Mouse (Mus musculus): ENCODE measurements at regions not wholly inside any gene's neighbourhood (a gene's known extent, or its start where the extent isn't known, plus 50 kb on each side); places are given as distances from the start of the nearest gene placed in this dataset.

GRCm38 (mm10) chr3:148167556-148167955 lies 822.8 kb downstream of the Adgrl2 start:
- Histone ChIP-seq H3K4me2 (no peak overlapping the region), H3K36me3 (no peaks in the 10 kb centered on the region), H3K9me3 (replicated peaks) (no peaks in the 10 kb centered on the region), H3K27ac (no peak overlapping the region), H3K4me1 (no peaks in the 10 kb centered on the region), H3K9ac (no peak overlapping the region), H3K27me3 (no peaks in the 10 kb centered on the region), H3K4me3 (replicated peaks) (no peak overlapping the region)
- no peak for ATAC-seq (replicated peaks; ENCODE audit: low FRiP score)
- 95% methylated on average over 1 of the region's 1 CpGs for WGBS

DNA sequence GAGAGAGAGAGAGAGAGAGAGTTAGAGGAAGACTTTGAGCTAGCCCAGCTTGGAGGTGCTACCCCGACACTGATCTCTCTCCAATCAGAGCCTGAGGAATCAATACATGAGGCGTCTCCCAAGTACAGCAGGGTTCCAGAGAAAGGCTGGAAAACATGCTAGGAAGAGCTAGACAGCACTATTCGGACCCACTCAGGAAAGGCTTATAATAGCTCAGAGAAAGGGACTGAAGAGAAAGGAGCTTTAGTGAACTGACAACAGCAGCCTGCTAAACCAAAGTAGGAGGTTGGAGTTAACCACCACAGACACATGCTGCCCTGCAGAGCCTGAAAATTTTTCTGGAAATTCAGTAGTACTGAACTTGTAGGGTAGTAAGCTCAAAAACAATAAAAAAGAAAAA lies 831.3 kb downstream of the Adgrl2 start:
- H3K4me3 ChIP-seq (replicated peaks): no peak overlapping the region
- H3K9ac ChIP-seq: no peak overlapping the region
- no peaks in the 10 kb centered on the region for H3K9me3 ChIP-seq (replicated peaks)
- H3K27ac ChIP-seq: no peak overlapping the region
- no peaks in the 10 kb centered on the region for H3K27me3 ChIP-seq
- no peak for ATAC-seq (replicated peaks; ENCODE audit: low FRiP score)
- H3K4me1 ChIP-seq: no peaks in the 10 kb centered on the region
- H3K36me3 ChIP-seq: no peaks in the 10 kb centered on the region
- no peak overlapping the region for H3K4me2 ChIP-seq
- 76% methylated on average over 3 of the region's 3 CpGs for WGBS

DNA sequence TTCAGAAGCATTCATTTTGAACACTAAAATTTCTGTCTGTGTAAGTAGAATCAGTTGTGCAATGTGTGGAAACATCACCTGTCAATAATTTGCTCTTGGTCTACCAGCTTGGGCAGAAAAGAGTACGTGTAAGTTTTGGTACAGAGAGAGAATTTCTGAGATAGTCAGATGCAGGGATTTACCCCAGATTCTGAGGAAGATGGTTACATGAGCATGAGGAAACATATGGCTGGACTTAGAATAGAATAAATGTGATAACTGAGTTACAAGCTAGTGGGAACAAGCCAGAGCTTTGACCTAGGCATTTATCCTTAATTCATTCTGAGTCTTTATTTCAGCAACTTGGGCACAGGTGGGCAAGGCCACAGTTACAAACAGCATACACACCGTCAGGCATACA lies 831.8 kb downstream of the Adgrl2 start:
- Histone ChIP-seq H3K4me1 (no peaks in the 10 kb centered on the region), H3K9me3 (replicated peaks) (no peaks in the 10 kb centered on the region), H3K27me3 (no peaks in the 10 kb centered on the region), H3K27ac (no peak overlapping the region), H3K9ac (no peak overlapping the region), H3K4me2 (no peak overlapping the region), H3K36me3 (no peaks in the 10 kb centered on the region), H3K4me3 (replicated peaks) (no peak overlapping the region)
- WGBS: 92% methylated on average over 2 of the region's 2 CpGs
- no peak for ATAC-seq (replicated peaks; ENCODE audit: low FRiP score)

- Histone ChIP-seq H3K36me3 (no peaks in the 10 kb centered on the region), H3K4me2 (no peak overlapping the region), H3K9ac (no peak overlapping the region), H3K4me3 (replicated peaks) (no peak overlapping the region), H3K27ac (no peak overlapping the region), H3K27me3 (no peaks in the 10 kb centered on the region), H3K9me3 (replicated peaks) (no peaks in the 10 kb centered on the region), H3K4me1 (no peaks in the 10 kb centered on the region)
- WGBS: 85% methylated on average over 2 of the region's 2 CpGs
- no peak for ATAC-seq (replicated peaks; ENCODE audit: low FRiP score)
These were observed 846.6 kb downstream of the Adgrl2 start for GRCm38 (mm10) chr3:148143776-148144175.

- Histone ChIP-seq H3K9me3 (replicated peaks) (no peaks in the 10 kb centered on the region), H3K9ac (no peak overlapping the region), H3K4me1 (no peaks in the 10 kb centered on the region), H3K4me3 (replicated peaks) (no peak overlapping the region), H3K27ac (no peak overlapping the region), H3K36me3 (no peaks in the 10 kb centered on the region), H3K4me2 (no peak overlapping the region), H3K27me3 (no peaks in the 10 kb centered on the region)
- WGBS: 64% methylated on average over 3 of the region's 3 CpGs
- no peak for ATAC-seq (replicated peaks; ENCODE audit: low FRiP score)
These were observed 853.5 kb downstream of the Adgrl2 start for GRCm38 (mm10) chr3:148136791-148137251.

DNA sequence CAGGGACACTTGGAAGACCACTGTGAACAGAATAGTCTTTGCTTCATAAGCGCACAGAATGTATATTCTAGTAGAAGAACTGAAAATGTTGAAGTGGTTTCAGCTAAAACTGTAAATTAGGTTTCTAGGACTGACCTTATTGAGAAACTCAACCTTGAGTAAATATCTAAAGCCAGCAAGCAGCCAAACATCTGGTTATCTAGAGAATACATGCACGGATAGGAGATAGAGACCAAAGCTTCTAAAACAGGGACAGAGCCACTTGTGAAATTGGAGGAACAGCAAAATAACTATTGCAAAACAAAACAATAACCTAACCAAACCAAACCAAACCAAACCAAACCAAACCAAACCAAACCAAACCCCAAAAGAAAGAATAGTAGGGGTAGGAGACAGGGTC lies 855.7 kb downstream of the Adgrl2 start:
- Histone ChIP-seq H3K27ac (no peak overlapping the region), H3K9ac (no peak overlapping the region), H3K9me3 (replicated peaks) (no peaks in the 10 kb centered on the region), H3K36me3 (no peaks in the 10 kb centered on the region), H3K4me3 (replicated peaks) (no peak overlapping the region), H3K27me3 (no peaks in the 10 kb centered on the region), H3K4me1 (no peaks in the 10 kb centered on the region), H3K4me2 (no peak overlapping the region)
- WGBS: 83% methylated on average over 2 of the region's 2 CpGs
- ATAC-seq (replicated peaks; ENCODE audit: low FRiP score): no peak

DNA sequence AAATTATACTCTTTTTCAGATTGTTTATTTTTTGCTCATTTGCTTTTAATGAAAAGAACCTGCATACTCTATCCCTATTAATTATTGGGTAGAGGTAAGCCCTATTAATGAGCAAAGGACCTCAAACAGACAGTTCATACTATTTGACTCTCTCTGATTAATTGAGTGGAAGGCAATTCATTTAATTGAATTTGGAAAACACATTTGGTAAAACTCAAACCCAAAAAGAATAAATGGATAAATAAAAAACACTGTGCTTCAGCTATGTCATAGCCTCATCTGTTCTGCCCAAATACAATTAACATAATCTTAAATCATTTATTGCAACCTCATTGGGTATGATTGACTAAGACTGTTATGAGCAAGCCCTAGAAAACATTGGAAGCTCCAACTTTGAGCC lies 874.8 kb downstream of the Adgrl2 start:
- no peaks in the 10 kb centered on the region for H3K9me3 ChIP-seq (replicated peaks)
- H3K27ac ChIP-seq: no peak overlapping the region
- no peaks in the 10 kb centered on the region for H3K27me3 ChIP-seq
- no peak overlapping the region for H3K9ac ChIP-seq
- no peaks in the 10 kb centered on the region for H3K4me1 ChIP-seq
- H3K36me3 ChIP-seq: no peaks in the 10 kb centered on the region
- H3K4me3 ChIP-seq (replicated peaks): no peak overlapping the region
- ATAC-seq (replicated peaks; ENCODE audit: low FRiP score): no peak
- no peak overlapping the region for H3K4me2 ChIP-seq

- Histone ChIP-seq H3K4me2 (no peak overlapping the region), H3K9ac (no peak overlapping the region), H3K9me3 (replicated peaks) (no peaks in the 10 kb centered on the region), H3K36me3 (no peaks in the 10 kb centered on the region), H3K27ac (no peak overlapping the region), H3K4me1 (no peaks in the 10 kb centered on the region), H3K4me3 (replicated peaks) (no peak overlapping the region), H3K27me3 (no peaks in the 10 kb centered on the region)
- WGBS: 87% methylated on average over 3 of the region's 3 CpGs
- ATAC-seq (replicated peaks; ENCODE audit: low FRiP score): no peak
These were observed 878.2 kb downstream of the Adgrl2 start for GRCm38 (mm10) chr3:148112204-148112603.

- 90% methylated on average over 1 of the region's 1 CpGs for WGBS
- no peaks in the 10 kb centered on the region for H3K4me1 ChIP-seq
These were observed 883.3 kb downstream of the Adgrl2 start for GRCm38 (mm10) chr3:148107031-148107430.

GRCm38 (mm10) chr3:148093930-148094329 lies 896.4 kb downstream of the Adgrl2 start:
- H3K36me3 ChIP-seq: no peaks in the 10 kb centered on the region
- H3K4me1 ChIP-seq: no peaks in the 10 kb centered on the region
- no peaks in the 10 kb centered on the region for H3K9me3 ChIP-seq (replicated peaks)
- ATAC-seq (replicated peaks; ENCODE audit: low FRiP score): no peak
- H3K9ac ChIP-seq: no peak overlapping the region
- H3K4me3 ChIP-seq (replicated peaks): no peak overlapping the region
- 90% methylated on average over 4 of the region's 4 CpGs for WGBS
- no peak overlapping the region for H3K27ac ChIP-seq
- H3K4me2 ChIP-seq: no peak overlapping the region
- no peaks in the 10 kb centered on the region for H3K27me3 ChIP-seq

More at GRCm38 (mm10) chr3:148107031-148107430, 883.3 kb downstream of the Adgrl2 start:
- no peak for ATAC-seq (replicated peaks; ENCODE audit: low FRiP score)
- Histone ChIP-seq H3K27ac (no peak overlapping the region), H3K9me3 (replicated peaks) (no peaks in the 10 kb centered on the region), H3K36me3 (no peaks in the 10 kb centered on the region), H3K9ac (no peak overlapping the region), H3K4me2 (no peak overlapping the region), H3K27me3 (no peaks in the 10 kb centered on the region), H3K4me3 (replicated peaks) (no peak overlapping the region)

GRCm38 (mm10) chr3:148075841-148076240 lies 914.5 kb downstream of the Adgrl2 start:
- Histone ChIP-seq H3K4me1 (no peaks in the 10 kb centered on the region), H3K27me3 (no peaks in the 10 kb centered on the region), H3K9me3 (replicated peaks) (no peaks in the 10 kb centered on the region), H3K27ac (no peak overlapping the region), H3K9ac (no peak overlapping the region), H3K4me2 (no peak overlapping the region), H3K36me3 (no peaks in the 10 kb centered on the region), H3K4me3 (replicated peaks) (no peak overlapping the region)
- ATAC-seq (replicated peaks; ENCODE audit: low FRiP score): no peak
- WGBS: 57% methylated on average over 2 of the region's 2 CpGs

- H3K36me3 ChIP-seq: no peaks in the 10 kb centered on the region
- no peak for ATAC-seq (replicated peaks; ENCODE audit: low FRiP score)
- WGBS: 89% methylated on average over 6 of the region's 6 CpGs
- no peak overlapping the region for H3K27ac ChIP-seq
- H3K4me2 ChIP-seq: no peak overlapping the region
- no peak overlapping the region for H3K9ac ChIP-seq
- H3K4me1 ChIP-seq: no peaks in the 10 kb centered on the region
- no peaks in the 10 kb centered on the region for H3K27me3 ChIP-seq
- no peak overlapping the region for H3K4me3 ChIP-seq (replicated peaks)
- H3K9me3 ChIP-seq (replicated peaks): no peaks in the 10 kb centered on the region
These were observed 923.7 kb downstream of the Adgrl2 start for GRCm38 (mm10) chr3:148066701-148067100.

GRCm38 (mm10) chr3:148056074-148056473 lies 934.3 kb downstream of the Adgrl2 start:
- Histone ChIP-seq H3K36me3 (no peaks in the 10 kb centered on the region), H3K9me3 (replicated peaks) (no peaks in the 10 kb centered on the region), H3K9ac (no peak overlapping the region), H3K4me3 (replicated peaks) (no peak overlapping the region), H3K27ac (no peak overlapping the region), H3K4me1 (no peaks in the 10 kb centered on the region), H3K4me2 (no peak overlapping the region), H3K27me3 (no peaks in the 10 kb centered on the region)
- WGBS: 77% methylated on average over 4 of the region's 4 CpGs
- no peak for ATAC-seq (replicated peaks; ENCODE audit: low FRiP score)

Measured in kidney, embryonic 15.5 days (tissue).